Mouse (Mus musculus) cerebral cortex, adult 2 months (tissue): Measurements from ENCODE around the gene Tra2a.

ENCODE experiments used
- WGBS: fragments of 180-500 bp; shearing (Covaris S2); methylation state at CpG from one replicate; pipeline ENCODE4 v1.1.7; 2018; 5-methylcytosine and 5-hydroxymethylcytosine counted together

Gene Tra2a

DNA sequence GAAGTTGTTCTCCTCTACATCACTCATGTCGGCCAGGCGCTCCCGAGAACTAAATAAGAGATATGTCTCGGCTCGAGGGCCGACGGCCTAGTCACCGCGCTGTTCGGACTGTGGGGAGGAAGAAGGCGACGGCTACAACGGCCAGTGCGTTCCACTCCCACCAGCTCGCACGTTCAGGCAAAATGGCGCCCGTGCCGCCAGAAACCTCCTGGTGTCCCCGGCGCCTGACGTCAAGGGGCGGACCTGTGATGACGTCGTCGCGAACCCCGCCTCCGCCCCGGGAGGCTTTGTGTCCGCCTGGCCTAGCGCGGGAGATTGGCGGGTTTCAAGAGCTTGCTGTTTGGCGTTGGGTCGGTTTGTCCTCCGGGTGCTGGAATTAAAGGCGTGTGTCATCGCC is at the start of gene Tra2a:
Tra2a (minus strand) TSS at position 187 of the 397 bp plus-strand sequence.
- under 1% methylated on average over 39 of the region's 39 CpGs for WGBS

DNA sequence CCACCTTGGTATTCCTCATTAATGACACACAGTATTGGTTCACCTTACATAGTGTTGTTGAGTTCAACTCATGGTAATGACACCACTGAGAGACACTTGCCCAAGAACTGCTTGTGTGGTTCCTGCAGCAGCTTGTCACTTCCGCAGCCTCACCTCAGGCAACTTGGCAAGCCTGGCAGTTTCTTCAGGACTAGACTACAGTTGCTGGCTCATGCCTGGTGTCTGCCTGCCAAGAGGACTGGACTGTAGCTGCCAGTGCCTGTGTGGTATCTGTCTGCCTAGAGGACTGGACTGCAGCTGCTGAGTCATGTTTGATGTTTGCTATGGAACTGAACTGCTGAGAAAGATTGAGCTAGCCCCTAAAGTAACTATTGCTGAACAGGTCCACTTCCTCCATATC is 18.3 kb upstream of the Tra2a start:
- 48% methylated on average over 1 of the region's 1 CpGs for WGBS

DNA sequence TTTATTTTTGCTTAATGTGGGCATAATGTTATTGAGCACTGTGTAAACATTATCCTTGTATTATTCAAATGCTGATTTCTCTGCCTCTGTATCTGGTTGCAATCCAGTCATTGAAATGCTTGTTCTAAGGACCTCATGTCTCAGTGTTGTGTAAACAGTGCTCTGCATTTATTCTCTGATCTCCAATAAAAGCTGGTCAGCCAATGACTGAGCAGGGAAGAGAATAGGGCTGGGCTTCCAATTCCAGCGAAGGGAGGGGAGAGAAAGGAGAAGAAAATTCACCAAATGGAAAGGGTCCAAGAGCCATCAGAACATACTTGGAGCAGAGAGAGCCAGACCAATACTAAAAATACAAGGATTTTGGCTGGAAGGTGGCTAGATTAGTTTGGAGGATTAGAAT is 17.1 kb upstream of the Tra2a start:
- 59% methylated on average over 1 of the region's 1 CpGs for WGBS

DNA sequence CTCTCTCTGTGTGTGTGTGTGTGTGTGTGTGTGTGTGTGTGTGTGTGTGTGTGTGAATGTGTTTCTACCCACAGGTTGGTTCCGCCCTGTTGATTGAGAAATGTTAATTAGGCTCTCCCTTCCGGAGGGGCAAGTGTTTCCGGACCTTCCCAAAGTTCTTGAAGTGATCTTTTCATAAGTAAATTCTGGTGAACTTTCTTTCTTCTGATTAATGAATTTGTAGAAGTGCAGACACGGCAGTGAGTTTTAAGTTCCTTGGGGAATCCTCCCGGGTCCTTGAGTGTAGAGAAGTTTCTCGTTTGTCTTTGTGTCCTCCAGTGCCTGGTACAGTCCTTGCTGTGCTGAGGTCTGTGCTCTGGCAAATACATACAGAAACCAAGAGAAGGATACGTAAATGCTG is 11.5 kb upstream of the Tra2a start:
- 91% methylated on average over 7 of the region's 7 CpGs for WGBS

DNA sequence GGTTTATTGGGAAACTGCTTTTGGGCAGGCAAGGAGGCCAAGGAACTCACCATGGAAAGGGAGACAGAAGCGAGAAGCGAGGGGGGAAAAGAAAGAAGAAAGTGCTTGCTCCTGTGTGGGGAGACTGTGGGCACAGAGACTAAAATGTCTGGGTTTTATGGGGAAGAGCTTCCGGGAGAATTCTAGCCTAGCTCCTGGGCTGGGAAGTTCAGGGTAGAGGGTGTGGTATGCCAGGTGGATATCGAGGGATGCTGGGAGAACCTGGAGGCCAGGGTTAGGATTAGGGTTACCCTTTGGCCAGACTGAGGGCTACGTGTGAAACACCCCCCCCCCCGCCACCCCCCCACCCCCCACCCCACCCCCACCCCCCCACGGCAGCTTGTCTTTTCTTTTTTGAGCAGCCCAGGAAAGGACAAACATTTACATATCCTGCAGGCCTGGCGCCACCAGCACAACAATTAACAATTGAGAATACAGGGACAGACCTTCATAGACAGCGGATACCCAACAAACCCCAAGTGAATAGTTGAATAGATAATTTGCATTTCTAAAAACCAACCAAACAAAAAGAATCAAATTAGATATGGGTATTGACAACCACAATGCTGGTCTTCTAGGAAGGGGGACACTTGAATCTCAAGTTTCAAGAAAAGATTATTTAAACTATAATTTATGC is 10.7 kb upstream of the Tra2a start:
- 57% methylated on average over 9 of the region's 9 CpGs for WGBS

DNA sequence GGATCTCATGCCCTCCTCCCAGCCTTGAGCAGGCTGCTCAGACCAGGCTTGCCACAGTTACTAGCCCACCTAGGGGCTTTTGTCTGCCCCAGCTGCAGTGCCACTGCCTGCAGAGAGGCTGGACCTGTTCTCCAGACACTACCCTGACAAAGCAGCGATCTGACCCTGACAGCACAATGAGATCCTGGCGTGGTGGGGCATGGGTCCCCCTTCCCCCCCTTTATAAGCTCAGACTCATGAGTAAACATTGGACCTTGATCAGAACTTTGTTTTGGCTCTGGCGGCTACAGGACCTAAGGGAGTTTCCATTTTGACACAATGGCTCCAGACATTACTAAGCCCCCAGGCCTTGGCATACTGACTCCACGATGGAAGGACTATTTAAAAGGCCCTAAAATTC is 10.1 kb upstream of the Tra2a start:
- WGBS, result 56% methylated on average over 4 of the region's 4 CpGs

DNA sequence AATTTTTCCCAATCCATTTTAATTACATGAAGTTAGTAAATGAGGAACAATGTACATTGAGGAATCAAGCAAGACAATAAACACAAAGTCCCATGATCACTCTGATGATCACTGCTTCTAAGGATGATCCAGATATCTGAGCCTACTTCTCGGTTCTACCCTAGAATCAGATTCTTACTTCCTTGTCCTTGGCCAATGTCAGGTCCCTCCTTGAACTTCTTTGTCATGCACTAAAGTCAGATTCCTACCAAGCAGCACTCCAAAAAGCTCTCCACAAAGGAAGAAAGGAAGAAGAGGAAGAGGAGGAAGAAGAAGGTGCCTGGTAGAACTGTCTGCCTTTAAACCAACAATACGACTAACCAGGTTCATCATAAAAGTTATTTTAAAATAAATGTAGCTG is 9.0 kb upstream of the Tra2a start:
- WGBS, result 93% methylated on average over 2 of the region's 2 CpGs

DNA sequence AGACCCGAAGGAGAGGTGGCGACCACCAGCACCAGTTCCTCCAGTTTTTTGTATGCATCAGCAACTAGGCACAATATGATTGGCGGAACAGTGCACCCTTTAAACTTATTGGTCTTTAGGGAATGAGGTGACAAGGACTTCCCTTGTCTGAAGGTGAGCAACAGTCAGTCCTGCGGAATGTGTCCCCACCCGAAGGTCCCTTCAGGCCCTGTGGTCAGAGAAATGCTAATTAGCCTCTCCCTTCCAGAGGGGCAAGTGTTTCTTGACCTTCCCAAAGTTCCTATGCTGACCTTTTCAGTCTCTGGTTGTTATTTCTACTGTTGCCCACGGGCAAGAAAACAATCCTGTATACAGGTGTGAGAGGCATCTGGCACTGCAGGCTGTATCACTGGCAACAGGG is 8.0 kb upstream of the Tra2a start:
- WGBS, result 84% methylated on average over 6 of the region's 6 CpGs

DNA sequence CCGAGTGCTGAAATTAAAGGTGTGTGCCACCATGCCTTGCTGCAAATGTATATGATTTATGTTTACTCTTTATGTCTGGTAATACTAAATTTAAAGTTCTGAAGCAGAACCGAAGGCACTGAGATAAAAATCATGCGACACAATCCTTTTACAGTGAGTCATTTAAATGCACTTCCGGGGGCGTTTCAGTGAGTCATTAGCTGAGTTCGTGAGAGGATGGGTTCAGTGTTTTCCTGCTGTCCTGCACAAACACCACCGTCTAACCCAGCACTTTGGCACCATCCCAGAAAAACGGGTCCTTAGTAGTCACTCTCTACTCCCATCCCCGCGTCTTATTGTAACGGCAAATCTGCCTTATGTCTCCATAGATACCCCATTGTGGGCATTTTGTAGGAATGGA is 6.1 kb upstream of the Tra2a start:
- 31% methylated on average over 11 of the region's 11 CpGs for WGBS

DNA sequence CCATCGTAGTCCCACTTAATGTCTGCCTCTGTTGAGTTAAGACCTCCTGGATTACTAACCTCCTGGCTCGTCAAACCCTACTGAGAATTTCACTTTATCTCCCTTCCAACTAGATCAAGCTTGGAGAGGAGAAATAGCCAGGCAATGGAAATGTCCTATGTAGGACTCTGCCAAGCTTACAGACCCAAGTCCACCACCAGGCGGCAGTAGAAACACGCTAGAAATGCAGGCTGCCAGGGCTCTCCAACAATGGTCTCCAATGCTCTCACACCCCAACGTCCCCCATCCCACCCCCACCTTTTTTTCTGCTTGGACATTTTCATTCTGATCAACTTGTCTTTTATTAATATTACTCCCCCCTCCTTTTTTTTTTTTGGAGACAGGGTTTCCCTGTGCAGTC is 5.4 kb upstream of the Tra2a start:
- WGBS, result 18% methylated on average over 5 of the region's 5 CpGs

DNA sequence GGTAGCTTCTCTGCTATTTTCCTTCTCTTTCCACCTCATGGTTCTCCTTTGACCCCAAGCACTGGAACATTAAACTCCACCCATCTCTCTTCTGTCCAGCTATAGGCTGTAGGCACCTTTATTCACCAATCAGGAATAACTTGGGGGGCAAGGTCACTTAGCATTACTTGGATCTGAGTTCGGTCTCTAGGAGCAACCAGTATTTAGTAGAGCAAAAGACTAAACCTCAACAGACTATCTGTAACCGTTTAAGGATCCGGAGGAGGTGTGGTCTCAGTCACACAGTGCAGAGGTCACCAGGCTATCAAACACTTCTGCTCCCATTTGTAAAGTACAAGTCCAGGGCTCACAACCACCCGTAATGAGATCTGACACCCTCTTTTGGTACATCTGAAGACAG is 3.9 kb upstream of the Tra2a start:
- 69% methylated on average over 4 of the region's 4 CpGs for WGBS

DNA sequence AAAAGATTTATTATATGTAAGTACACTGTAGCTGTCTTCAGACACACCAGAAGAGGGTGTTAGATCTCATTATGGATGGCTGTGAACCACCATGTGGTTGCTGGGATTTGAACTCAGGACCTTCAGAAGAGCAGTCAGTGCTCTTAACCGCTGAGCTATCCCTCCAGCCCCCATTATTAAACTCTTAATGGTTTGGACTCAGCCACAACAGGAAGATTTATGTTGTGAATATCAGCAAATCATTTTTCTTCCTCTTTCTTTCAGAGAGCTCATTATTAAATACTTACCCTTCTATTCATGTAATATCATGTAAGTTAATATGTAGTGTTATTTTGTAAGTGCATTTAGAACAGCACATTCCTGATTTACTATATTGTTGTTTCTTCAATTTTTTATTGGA is 1.4 kb upstream of the Tra2a start:
- 100% methylated on average over 1 of the region's 1 CpGs for WGBS

DNA sequence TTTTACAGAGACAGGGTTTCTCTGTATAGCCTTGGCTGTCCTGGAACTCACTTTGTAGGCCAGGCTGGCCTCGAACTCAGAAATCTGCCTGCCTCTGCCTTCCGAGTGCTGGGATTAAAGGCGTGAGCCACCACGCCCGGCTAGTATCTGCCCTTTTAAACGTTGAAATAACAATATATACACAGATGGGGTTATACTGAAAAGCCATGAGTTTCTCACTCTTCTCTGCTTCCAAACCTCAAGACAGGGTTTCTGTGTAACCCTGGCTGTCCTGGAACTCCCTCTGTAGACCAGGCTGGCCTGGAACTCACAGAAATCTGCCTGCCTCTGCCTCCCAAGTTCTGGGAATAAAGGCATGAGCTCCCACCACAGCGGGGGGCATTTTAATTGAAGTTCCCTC is 613 bp upstream of the Tra2a start:
- WGBS, result 86% methylated on average over 7 of the region's 7 CpGs

DNA sequence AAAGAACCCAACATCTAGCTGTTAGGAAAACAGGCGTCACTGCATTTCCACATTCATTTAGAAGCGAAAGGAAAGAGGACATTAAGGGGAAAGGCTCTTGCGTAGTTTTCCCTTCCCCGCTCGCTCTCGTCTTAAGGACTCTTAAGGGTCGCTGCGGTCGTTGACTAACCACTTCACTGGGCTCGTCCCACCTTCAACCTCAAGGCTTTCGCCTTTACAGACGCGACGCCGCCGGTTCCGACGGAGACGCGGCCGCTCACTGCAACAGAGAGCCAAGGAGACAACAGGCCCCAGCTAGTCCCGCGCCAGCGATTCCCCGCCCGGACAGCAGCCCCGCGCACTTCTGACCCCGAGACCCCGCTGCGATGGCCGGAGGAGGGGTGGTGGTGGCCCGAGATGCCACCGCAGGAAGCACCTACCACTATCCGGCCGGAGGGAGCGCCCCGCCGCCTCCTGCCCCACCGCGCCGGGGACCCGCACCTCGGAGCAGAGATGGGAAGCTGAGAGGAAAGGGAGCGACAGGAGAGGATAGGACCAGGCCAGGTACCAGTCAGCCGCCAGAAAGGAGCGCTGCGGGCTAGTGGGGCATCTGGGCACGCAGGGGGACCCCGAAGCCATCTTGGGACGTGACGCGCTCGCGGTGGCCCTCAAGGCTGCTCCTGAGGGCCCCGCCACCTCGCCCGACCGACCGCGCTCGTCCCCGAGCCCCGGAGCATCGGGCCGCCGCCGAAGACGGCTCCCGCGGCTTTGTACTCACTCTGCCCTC is 569 bp downstream of the Tra2a start:
- WGBS, result under 1% methylated on average over 69 of the region's 71 CpGs

DNA sequence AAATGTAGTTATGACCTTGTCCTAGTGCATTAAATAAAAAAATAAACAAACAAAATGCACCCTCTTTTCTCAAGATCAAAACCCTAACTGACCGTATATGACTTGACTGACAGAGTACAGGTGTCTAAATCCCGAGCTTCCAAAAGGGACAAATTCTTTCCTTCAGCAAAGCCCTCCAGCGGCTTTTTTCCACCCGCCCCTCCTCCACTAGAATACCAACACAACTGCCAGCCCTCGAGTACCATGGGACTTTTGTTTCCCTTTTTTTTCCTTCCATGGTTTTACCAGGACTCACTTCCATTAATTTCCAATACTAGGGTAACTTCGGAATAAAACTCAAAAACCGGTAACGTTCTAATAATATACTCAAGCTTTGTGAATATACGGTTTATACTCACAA is 1.4 kb downstream of the Tra2a start:
- under 1% methylated on average over 9 of the region's 9 CpGs for WGBS

DNA sequence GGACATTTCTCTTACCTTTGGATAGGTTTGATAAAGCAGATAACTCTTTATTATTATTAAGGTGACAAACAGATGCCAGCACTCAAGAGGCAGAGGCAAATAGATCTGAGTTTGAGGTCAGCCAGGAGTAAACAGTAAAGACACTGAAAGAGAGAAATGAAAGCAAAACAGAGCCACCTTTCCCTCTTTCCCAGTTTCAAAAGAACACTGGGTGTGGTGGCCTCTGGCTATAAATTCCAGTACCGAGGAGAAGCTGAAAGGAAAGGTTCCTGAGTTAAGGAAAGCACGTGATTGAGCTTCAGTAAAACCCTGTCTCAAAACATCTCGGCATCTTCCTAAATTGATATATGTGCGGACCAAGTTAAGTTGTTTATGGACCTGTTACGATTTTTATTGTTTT is 4.1 kb downstream of the Tra2a start:
- 60% methylated on average over 5 of the region's 5 CpGs for WGBS

DNA sequence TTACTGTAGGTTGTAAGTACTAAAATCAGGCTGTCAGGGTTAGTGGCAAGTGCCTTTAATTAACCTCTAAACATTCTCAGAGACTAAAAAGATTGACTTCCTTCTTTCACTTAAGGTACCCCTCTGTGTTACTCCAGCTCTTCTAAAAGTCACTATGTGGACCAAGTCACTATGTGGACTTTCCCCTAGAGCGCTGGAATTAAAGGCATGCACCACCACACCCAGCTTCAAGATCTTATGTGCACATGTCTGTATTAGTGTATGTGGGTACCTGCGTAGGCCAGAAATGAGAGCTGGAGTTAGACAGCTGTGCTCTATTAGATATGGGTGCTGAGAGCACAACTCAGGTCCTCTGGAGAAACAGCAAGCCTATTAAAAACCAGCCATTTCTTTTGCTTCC is 6.0 kb downstream of the Tra2a start:
- over 99% methylated on average over 2 of the region's 2 CpGs for WGBS

DNA sequence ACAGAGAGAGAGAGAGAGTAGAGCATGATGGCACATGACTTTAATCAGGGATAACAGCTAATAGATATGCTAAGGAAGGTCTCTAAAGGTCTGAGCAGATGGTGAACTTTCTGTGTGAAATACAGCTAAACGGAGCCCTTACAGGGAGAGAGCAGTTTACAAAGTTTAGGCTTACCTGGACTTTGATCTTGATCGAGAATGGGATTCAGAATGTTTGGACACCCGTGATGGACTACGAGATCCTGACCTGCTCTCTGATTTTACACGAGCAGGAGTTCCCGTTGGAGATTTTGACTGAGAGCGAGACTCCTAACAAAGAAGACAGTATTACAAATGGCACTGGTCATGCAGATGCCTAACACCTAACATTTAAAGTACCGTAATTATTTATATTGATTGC is 11.6 kb downstream of the Tra2a start:
- 95% methylated on average over 8 of the region's 8 CpGs for WGBS

DNA sequence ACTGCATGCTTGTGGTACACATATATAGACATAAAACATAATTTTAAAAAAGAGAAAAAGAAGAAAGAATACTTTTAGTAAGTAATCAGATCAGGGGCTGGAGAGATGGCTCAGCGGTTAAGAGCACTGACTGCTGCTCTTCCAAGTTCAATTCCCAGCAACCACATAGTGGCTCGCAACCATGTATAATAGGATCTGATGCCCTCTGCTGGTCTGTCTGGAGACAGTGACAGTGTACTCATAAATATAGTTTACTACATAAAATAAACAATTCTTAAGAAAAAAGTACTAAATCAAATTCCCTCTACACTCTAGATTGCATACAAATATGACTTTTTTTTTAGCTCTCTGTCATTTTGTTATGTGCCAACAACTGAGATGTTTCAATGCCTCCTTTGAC is 12.6 kb downstream of the Tra2a start:
- 96% methylated on average over 2 of the region's 2 CpGs for WGBS

DNA sequence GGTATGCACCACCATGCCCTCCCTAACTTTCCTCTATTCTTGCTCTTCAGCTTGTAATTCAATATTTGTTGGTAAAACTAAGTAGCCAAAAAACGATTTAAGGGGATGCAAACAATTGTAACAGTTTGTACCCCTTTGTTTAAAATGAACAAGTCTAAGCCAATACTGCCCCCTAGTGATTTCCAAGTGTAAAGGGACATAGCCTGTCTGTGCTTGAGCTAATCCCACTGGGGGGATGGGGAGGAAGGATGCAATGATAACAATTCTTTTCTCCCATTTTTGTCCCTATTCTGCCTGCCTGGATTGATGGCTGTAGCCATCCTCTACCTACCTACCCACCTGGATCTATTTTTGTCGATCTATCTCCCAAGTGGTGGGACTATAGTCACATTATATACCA is 16.6 kb downstream of the Tra2a start:
- 49% methylated on average over 2 of the region's 2 CpGs for WGBS

DNA sequence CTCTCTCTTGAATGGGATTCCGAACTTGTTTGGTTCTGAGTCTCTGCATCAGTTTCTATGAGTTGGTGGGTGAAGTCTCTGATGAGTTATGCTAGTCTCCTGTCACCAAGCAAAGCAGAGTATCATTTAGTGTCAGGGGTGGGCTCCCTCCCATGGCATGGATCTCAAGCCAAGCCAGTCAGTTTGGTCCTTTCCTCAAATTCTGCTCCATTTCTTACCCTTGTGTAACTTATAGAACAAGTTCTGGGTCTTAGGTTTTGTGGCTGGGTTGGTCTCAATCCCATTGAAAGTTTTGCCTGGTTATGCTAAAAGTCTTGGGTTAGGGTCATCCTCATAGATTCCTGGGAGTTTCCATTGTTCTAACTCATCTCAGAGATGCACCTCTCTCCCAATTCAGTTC is 21.5 kb downstream of the Tra2a start:
- WGBS, result 96% methylated on average over 1 of the region's 1 CpGs

DNA sequence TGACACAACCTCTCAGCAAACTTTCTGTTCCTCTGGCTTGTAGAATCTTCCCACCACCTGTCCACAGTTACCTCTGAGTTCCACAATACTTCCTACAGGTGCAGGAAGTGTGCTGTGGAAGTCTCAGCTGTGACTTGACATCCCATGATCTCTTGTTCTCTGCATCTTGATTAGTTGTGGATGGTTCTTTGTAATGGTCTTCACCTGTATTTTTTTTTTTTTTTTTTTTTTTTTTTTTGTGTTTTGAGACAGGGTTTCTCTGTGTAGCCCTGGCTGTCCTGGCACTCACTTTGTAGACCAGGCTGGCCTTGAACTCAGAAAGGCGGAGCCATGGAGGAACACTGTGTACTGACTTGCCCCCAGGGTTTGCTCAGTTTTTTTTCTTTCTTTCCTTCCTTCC is 22.3 kb downstream of the Tra2a start:
- 83% methylated on average over 1 of the region's 1 CpGs for WGBS

DNA sequence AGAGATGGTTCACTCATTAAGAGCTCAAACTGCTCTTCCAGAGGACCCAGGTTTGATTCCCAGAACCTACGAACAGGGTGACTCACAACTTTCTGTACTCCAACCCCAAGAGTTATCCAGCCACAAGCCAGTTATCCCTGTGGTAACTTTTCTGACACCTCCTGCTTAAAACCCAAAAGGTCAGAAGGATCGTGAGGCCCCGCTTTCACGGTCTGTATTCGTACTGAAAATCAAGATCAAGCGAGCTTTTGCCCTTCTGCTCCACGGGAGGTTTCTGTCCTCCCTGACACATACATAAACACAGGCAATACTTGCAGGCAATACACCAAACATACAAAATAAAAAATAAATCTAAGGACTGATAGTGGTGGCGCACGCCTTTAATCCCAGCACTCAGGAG is 27.5 kb downstream of the Tra2a start:
- WGBS, result 66% methylated on average over 9 of the region's 9 CpGs

DNA sequence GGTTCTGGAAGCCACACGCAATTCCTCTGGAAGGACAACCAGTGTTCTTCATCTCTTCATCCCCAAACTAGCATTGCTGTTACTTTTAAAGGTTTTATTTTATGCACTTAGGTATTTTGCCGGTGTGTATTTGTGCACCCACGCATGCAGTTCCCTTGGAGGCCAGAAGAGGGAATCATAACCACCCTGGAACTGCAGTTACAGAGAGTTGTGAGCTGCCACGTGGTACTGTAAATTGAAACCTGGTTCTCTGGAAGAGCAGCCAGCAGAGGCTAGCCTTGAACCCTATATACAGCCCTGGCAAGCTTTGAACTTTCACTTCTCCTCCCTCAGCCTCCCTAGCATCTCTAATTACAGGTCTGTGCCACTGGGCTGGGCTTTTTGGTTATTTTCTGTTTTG is 30.5 kb downstream of the Tra2a start:
- WGBS, result 59% methylated on average over 4 of the region's 4 CpGs
